Mouse (Mus musculus): ENCODE data around the gene Foxe3. TPM values are rescaled to one million over a fixed set of nuclear protein-coding genes. Genes with fewer than 3 reads are reported as not detected.

Foxe3 gene
- polyA plus RNA-seq, 1 experiment: not detected

DNA sequence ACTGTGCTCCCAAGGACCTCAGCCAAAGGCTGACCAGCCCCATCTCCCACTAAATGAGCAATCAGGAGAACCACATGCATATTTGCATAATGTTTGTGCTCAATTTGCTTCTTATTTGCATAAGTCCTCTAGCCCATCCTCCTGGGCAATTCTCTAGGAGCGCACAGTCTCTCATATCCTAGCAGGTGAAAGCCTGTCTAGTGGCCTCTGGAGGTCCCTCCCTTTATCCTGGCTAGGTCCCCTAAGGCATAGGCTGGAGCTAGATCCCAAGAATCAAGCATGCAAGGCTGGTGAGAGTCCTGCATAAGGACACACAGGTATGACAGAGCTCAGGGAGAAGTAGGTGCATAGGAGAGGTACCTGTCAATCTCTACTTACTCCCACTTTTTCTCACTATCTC lies 43.6 kb downstream of the Foxe3 start:
- Histone ChIP-seq H3K79me2 (ENCODE audit: control insufficient read depth, insufficient read depth) (no peaks in the 10 kb centered on the region), H3K36me3 (ENCODE audit: control insufficient read depth, insufficient read depth) (no peaks in the 10 kb centered on the region), H3K4me3 (ENCODE audit: insufficient read depth, poor library complexity, severe bottlenecking) (no peak overlapping the region), H3ac (ENCODE audit: control insufficient read depth, insufficient read length, low read depth) (no peak overlapping the region), H3K27me3 (ENCODE audit: control insufficient read depth, insufficient read depth, insufficient read length) (peaks cover 4% of the 10 kb centered on the region), H3K79me3 (ENCODE audit: low read depth) (no peaks in the 10 kb centered on the region)
- no peak for TF ChIP-seq CEBPB (IDR thresholded peaks at IDR 0.05; ENCODE audit: low read depth)
- no peak for TF ChIP-seq USF1 (IDR thresholded peaks at IDR 0.05; ENCODE audit: low read depth)
- no peak for TF ChIP-seq MAX (IDR thresholded peaks at IDR 0.05)
- TF ChIP-seq CTCF (IDR thresholded peaks at IDR 0.05; ENCODE audit: control insufficient read depth, insufficient read depth, insufficient read length): no peak
- no peak for TF ChIP-seq MYOD1 (IDR thresholded peaks at IDR 0.05; ENCODE audit: control insufficient read depth, insufficient read length, low read depth)
- no peak for TF ChIP-seq FOSL1 (IDR thresholded peaks at IDR 0.05; ENCODE audit: insufficient read depth, low read length, poor library complexity, severe bottlenecking)
- TF ChIP-seq MYOG (IDR thresholded peaks at IDR 0.05; ENCODE audit: control insufficient read depth, extremely low read depth, insufficient read length): no peak

DNA sequence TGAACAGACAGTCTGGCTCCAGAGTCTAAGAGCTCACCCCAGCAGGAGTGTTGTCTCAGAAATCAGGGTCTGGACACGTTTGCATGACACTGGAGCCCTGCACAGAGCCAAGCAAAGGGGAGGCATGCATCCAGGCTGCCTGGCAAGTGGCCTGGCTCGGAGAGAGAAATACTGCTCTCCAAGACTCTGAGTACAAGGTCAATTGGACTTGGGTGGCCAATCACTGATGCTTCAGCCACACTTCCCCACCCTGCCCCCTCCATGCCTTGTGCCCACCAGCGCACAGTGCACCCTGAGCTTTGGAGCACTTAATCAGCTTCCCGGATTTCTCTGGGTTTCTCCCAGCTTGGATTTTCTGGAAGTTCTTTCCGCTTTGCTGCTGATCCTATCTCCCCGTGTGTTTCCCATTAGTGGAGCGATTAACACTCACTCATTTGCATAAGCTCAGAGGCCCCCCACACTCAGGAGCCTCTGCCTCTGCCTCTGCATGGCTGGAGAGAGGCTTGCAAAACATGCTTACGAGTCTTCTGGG lies 49.3 kb downstream of the Foxe3 start:
- H3K36me3 ChIP-seq (ENCODE audit: control insufficient read depth, insufficient read depth): no peaks in the 10 kb centered on the region
- no peak overlapping the region for H3ac ChIP-seq (ENCODE audit: control insufficient read depth, insufficient read length, low read depth)
- no peaks in the 10 kb centered on the region for H3K27me3 ChIP-seq (ENCODE audit: control insufficient read depth, insufficient read depth, insufficient read length)
- H3K4me3 ChIP-seq (ENCODE audit: insufficient read depth, poor library complexity, severe bottlenecking): no peak overlapping the region
- H3K79me2 ChIP-seq (ENCODE audit: control insufficient read depth, insufficient read depth): no peaks in the 10 kb centered on the region
- TF ChIP-seq CEBPB (IDR thresholded peaks at IDR 0.05; ENCODE audit: low read depth): no peak
- TF ChIP-seq USF1 (IDR thresholded peaks at IDR 0.05; ENCODE audit: low read depth): no peak
- TF ChIP-seq FOSL1 (IDR thresholded peaks at IDR 0.05; ENCODE audit: insufficient read depth, low read length, poor library complexity, severe bottlenecking): no peak
- no peak for TF ChIP-seq MYOD1 (IDR thresholded peaks at IDR 0.05; ENCODE audit: control insufficient read depth, insufficient read length, low read depth)
- TF ChIP-seq MAX (IDR thresholded peaks at IDR 0.05): no peak
- no peak for TF ChIP-seq CTCF (IDR thresholded peaks at IDR 0.05; ENCODE audit: control insufficient read depth, insufficient read depth, insufficient read length)
- no peak for TF ChIP-seq MYOG (IDR thresholded peaks at IDR 0.05; ENCODE audit: control insufficient read depth, extremely low read depth, insufficient read length)
- no peaks in the 10 kb centered on the region for H3K79me3 ChIP-seq (ENCODE audit: low read depth)

Other genes with a start within 250 kb of the Foxe3 start
- gene Gm12830, start 104.3 kb downstream of the Foxe3 start, polyA plus RNA-seq (2012; fragmentation: generic; extraction: Trizol): not detected
- gene Foxd2, start 17.1 kb downstream of the Foxe3 start, polyA plus RNA-seq (2012; fragmentation: generic; extraction: Trizol): 0.57 TPM
- gene Cmpk1, start 61.2 kb upstream of the Foxe3 start, polyA plus RNA-seq (2012; fragmentation: generic; extraction: Trizol): 28.6 TPM
- 3.5 TPM for gene Stil, start 74.1 kb upstream of the Foxe3 start, polyA plus RNA-seq (2012; fragmentation: generic; extraction: Trizol)
- gene Tal1, start 130.4 kb upstream of the Foxe3 start, polyA plus RNA-seq (2012; fragmentation: generic; extraction: Trizol): 0.04 TPM
- not detected for gene Pdzk1ip1, start 162.7 kb upstream of the Foxe3 start, polyA plus RNA-seq (2012; fragmentation: generic; extraction: Trizol)
- not detected for gene Cyp4x1, start 208.3 kb upstream of the Foxe3 start, polyA plus RNA-seq (2012; fragmentation: generic; extraction: Trizol)